Mouse (Mus musculus) CH12.LX (cell line): Measurements from ENCODE around the gene Gm47791. TPM values are rescaled to one million over a fixed set of nuclear protein-coding genes. Genes with fewer than 3 reads are reported as not detected.

Experiments
- DNase-seq: peaks from one replicate; pipeline ENCODE4 v3.0.0-alpha.2; 2013; ENCODE audit errors: extremely low read depth
- H3K27ac ChIP-seq: 2 replicates; pipeline ENCODE4 v1.5.1; 2012; ENCODE audit warnings: low read depth, mild to moderate bottlenecking, control low read depth, moderate library complexity; ENCODE audit not compliant: insufficient read depth
- H3K27me3 ChIP-seq: replicated peaks from 2 replicates; pipeline ENCODE3; 2012; ENCODE audit warnings: inconsistent platforms
- H3K36me3 ChIP-seq, 2 experiments: replicated peaks in 1 of 2; 2 replicates each; pipeline versions ENCODE3 to v1.6.1; 2012; ENCODE audit warnings: inconsistent platforms in 1 of 2, low read length in 1 of 2, mild to moderate bottlenecking in 1 of 2, mixed read lengths in 1 of 2, moderate library complexity in 1 of 2; ENCODE audit not compliant: control insufficient read depth in 1 of 2, insufficient read depth in 1 of 2
- H3K4me1 ChIP-seq, 2 experiments: 2 replicates each; pipeline ENCODE4 v1.6.1; 2012; ENCODE audit warnings: inconsistent platforms in 1 of 2, moderate library complexity in 1 of 2; ENCODE audit not compliant: insufficient read depth in 2 of 2, control insufficient read depth in 1 of 2
- H3K4me2 ChIP-seq: 2 replicates; pipeline ENCODE4 v1.6.1; 2012; ENCODE audit warnings: low read depth, mild to moderate bottlenecking, control low read depth; ENCODE audit not compliant: poor library complexity, insufficient read depth, severe bottlenecking
- H3K4me3 ChIP-seq, 3 experiments: fragments of 150-350 bp in 1 of 3; sonication (generic) in 1 of 3; replicated peaks in 1 of 3; 2 replicates each; pipeline versions ENCODE3 to v1.5.1; 2011 to 2012; ENCODE audit warnings: low read depth in 2 of 3, low read length in 2 of 3, mild to moderate bottlenecking in 2 of 3, moderate library complexity in 2 of 3, control low read depth in 1 of 3, improper control_type of control experiment in 1 of 3, inconsistent platforms in 1 of 3, mixed read lengths in 1 of 3; ENCODE audit not compliant: poor library complexity in 1 of 3
- H3K79me2 ChIP-seq: replicated peaks from 2 replicates; pipeline ENCODE4 v1.6.1; 2012; ENCODE audit warnings: mild to moderate bottlenecking, moderate library complexity; ENCODE audit not compliant: control insufficient read depth, poor library complexity, insufficient read depth, severe bottlenecking; ENCODE audit errors: extremely low read depth
- H3K9ac ChIP-seq: 2 replicates; pipeline ENCODE4 v1.6.1; 2012; ENCODE audit warnings: low read depth, mild to moderate bottlenecking, control low read depth, moderate library complexity; ENCODE audit not compliant: insufficient read depth
- H3K9me3 ChIP-seq: replicated peaks from 2 replicates; pipeline ENCODE3; 2012; ENCODE audit warnings: low read length, inconsistent platforms, mixed read lengths
- BHLHE40 ChIP-seq: IDR thresholded peaks from 2 replicates; pipeline ENCODE4 v1.6.1; 2011; ENCODE audit warnings: mild to moderate bottlenecking, low read depth, low read length, improper control_type of control experiment
- CHD1 ChIP-seq: IDR thresholded peaks from 2 replicates; pipeline ENCODE4 v1.6.1; 2012; ENCODE audit warnings: low read depth, low read length, improper control_type of control experiment, inconsistent platforms
- E2F4 ChIP-seq: IDR thresholded peaks from 2 replicates; pipeline ENCODE4 v1.6.1; 2011; ENCODE audit warnings: low read depth, low read length, improper control_type of control experiment; ENCODE audit not compliant: insufficient replicate concordance
- ETS1 ChIP-seq: conservative IDR thresholded peaks from 2 replicates; pipeline ENCODE4 v1.6.1; 2012; ENCODE audit warnings: low read depth, mild to moderate bottlenecking, inconsistent platforms, low read length, improper control_type of control experiment, moderate library complexity
- HCFC1 ChIP-seq: IDR thresholded peaks from 2 replicates; pipeline ENCODE4 v1.6.1; 2012; ENCODE audit warnings: low read depth, mild to moderate bottlenecking, inconsistent platforms, low read length, improper control_type of control experiment
- JUN ChIP-seq: IDR thresholded peaks from 2 replicates; pipeline ENCODE4 v1.6.1; 2011; ENCODE audit warnings: low read depth, mild to moderate bottlenecking, low read length, improper control_type of control experiment, moderate library complexity; ENCODE audit not compliant: insufficient read depth
- JUND ChIP-seq: conservative IDR thresholded peaks from 2 replicates; pipeline ENCODE4 v1.6.1; 2011; ENCODE audit warnings: low read depth, low read length, improper control_type of control experiment
- MAFK ChIP-seq: IDR thresholded peaks from 2 replicates; pipeline ENCODE4 v1.6.1; 2011; ENCODE audit warnings: low read length, improper control_type of control experiment; ENCODE audit not compliant: insufficient replicate concordance
- MAX ChIP-seq: IDR thresholded peaks from 2 replicates; pipeline ENCODE4 v1.6.1; 2011; ENCODE audit warnings: low read length, improper control_type of control experiment
- MAZ ChIP-seq: IDR thresholded peaks from 2 replicates; pipeline ENCODE4 v1.6.1; 2012; ENCODE audit warnings: low read depth, mild to moderate bottlenecking, inconsistent platforms, low read length, improper control_type of control experiment, moderate library complexity
- MXI1 ChIP-seq: IDR thresholded peaks from 2 replicates; pipeline ENCODE4 v1.6.1; 2011; ENCODE audit warnings: mild to moderate bottlenecking, low read depth, low read length, improper control_type of control experiment
- MYC ChIP-seq: IDR thresholded peaks from 2 replicates; pipeline ENCODE4 v1.6.1; 2011; ENCODE audit warnings: low read depth, mild to moderate bottlenecking, improper control_type of control experiment, low read length
- NELFE ChIP-seq: IDR thresholded peaks from 2 replicates; pipeline ENCODE4 v1.6.1; 2011; ENCODE audit warnings: low read depth, low read length, improper control_type of control experiment
- NRF1 ChIP-seq: IDR thresholded peaks from 2 replicates; pipeline ENCODE4 v1.6.1; 2014; ENCODE audit warnings: low read depth, mild to moderate bottlenecking, inconsistent platforms, low read length, improper control_type of control experiment, moderate library complexity
- POLR2A ChIP-seq: IDR thresholded peaks from 2 replicates; pipeline ENCODE4 v1.6.1; 2011; ENCODE audit warnings: low read depth, mild to moderate bottlenecking, improper control_type of control experiment, low read length
- RCOR1 ChIP-seq: conservative IDR thresholded peaks from 2 replicates; pipeline ENCODE4 v1.6.1; 2012; ENCODE audit warnings: low read depth, mild to moderate bottlenecking, inconsistent platforms, low read length, improper control_type of control experiment
- SMC3 ChIP-seq: IDR thresholded peaks from 2 replicates; pipeline ENCODE4 v1.6.1; 2011; ENCODE audit warnings: low read depth, low read length, improper control_type of control experiment
- USF1 ChIP-seq: IDR thresholded peaks from 2 replicates; pipeline ENCODE4 v1.6.1; 2014; ENCODE audit warnings: low read depth, mild to moderate bottlenecking, inconsistent platforms, low read length, improper control_type of control experiment
- USF2 ChIP-seq: conservative IDR thresholded peaks from 2 replicates; pipeline ENCODE4 v1.6.1; 2011; ENCODE audit warnings: low read depth, low read length, improper control_type of control experiment
- ZC3H11A ChIP-seq: IDR thresholded peaks from 2 replicates; pipeline ENCODE4 v1.6.1; 2012; ENCODE audit warnings: low read depth, mild to moderate bottlenecking, inconsistent platforms, low read length, improper control_type of control experiment
- ZMIZ1 ChIP-seq: IDR thresholded peaks from 2 replicates; pipeline ENCODE4 v1.6.1; 2012; ENCODE audit warnings: low read depth, mild to moderate bottlenecking, inconsistent platforms, low read length, improper control_type of control experiment
- ZNF384 ChIP-seq: IDR thresholded peaks from 2 replicates; pipeline ENCODE4 v1.6.1; 2012; ENCODE audit warnings: low read depth, low read length, improper control_type of control experiment, inconsistent platforms
- dilution Hi-C: fragments of 300-500 bp; cut with MboI; formaldehyde crosslinking; loops from 2 replicates; pipeline ENCODE4 v1.14.3; 2020; ENCODE audit warnings: low sequenced_read_pairs; ENCODE audit not compliant: extremely low pct_unique_long_range_greater_than_20kb, extremely low pct_ligation_motif_present
- in situ Hi-C: fragments of 300-500 bp; cut with MboI; formaldehyde crosslinking; loops from 3 replicates; pipeline ENCODE4 v1.14.3; 2019; ENCODE audit warnings: low sequenced_read_pairs, low pct_ligation_motif_present, low pct_unique_long_range_greater_than_20kb, mixed read lengths
- polyA plus RNA-seq: library from polyadenylated mRNA; unstranded; fragments of >175 nt; gene quantifications from 2 replicates; pipeline ENCODE4 v1.2.1, GENCODE M21; 2012; ENCODE audit warnings: low read depth; ENCODE audit not compliant: insufficient read length
- total RNA-seq, 2 experiments: library from RNA; depleted of rRNA; stranded (reverse); fragments of 300-350 nt in 1 of 2; fragments of >200 nt in 1 of 2; gene quantifications; 2 replicates each; pipeline ENCODE4 v1.2.3; 2012 to 2014

The Gm47791 gene
- total and polyA plus RNA-seq, 3 experiments, result not detected

- TF ChIP-seq ZNF384, result no peak
- TF ChIP-seq MAX, result no peak
- no peak for TF ChIP-seq NRF1
- no peak for TF ChIP-seq RCOR1
- TF ChIP-seq ZC3H11A, result no peak
- no peak for TF ChIP-seq MXI1
- no peak for TF ChIP-seq POLR2A
- no peak for TF ChIP-seq ZMIZ1
- TF ChIP-seq NELFE, result no peak
- no peak for TF ChIP-seq CHD1
- TF ChIP-seq E2F4, result no peak
- TF ChIP-seq USF1, result no peak
- TF ChIP-seq USF2, result no peak
- TF ChIP-seq MYC, result no peak
- no peak for TF ChIP-seq MAFK
- TF ChIP-seq JUN, result no peak
- no peak for TF ChIP-seq JUND
- no peak for TF ChIP-seq ETS1
- TF ChIP-seq SMC3, result no peak
- no peak for TF ChIP-seq MAZ
- H3K27me3 ChIP-seq, result no peaks in the 10 kb centered on the region
- DNase-seq, result no peak
- dilution Hi-C loops (no loop called here), in situ Hi-C loops (loop anchor here (25.0 kb wide), 1 partner anchor 392 kb away; no protein-coding TSS in a partner anchor)
- H3K9ac ChIP-seq, result no peak overlapping the region
- no peak overlapping the region for H3K4me2 ChIP-seq
- H3K36me3 ChIP-seq, result no peaks in the 10 kb centered on the region
- H3K27ac ChIP-seq, result no peak overlapping the region
- no peaks in the 10 kb centered on the region for H3K9me3 ChIP-seq
- H3K4me1 ChIP-seq, result peaks cover 0 to 9% of the 10 kb centered on the region in 2 experiments; a peak in 2 of 4 replicates
- no peaks in the 10 kb centered on the region for H3K79me2 ChIP-seq
- H3K4me3 ChIP-seq, result no peak overlapping the region
These were observed 24.2 kb upstream of the Gm47791 start for GRCm38 (mm10) chr1:82795211-82795610.

- H3K79me2 ChIP-seq, result no peaks in the 10 kb centered on the region
- DNase-seq, result no peak
- dilution Hi-C loops, result no loop called here
- H3K27ac ChIP-seq, result no peak overlapping the region
- H3K4me2 ChIP-seq, result no peak overlapping the region
- no peaks in the 10 kb centered on the region for H3K27me3 ChIP-seq
- H3K36me3 ChIP-seq, result no peaks in the 10 kb centered on the region
- no peaks in the 10 kb centered on the region for H3K9me3 ChIP-seq
- H3K9ac ChIP-seq, result no peak overlapping the region
- no peak overlapping the region for H3K4me3 ChIP-seq
- in situ Hi-C loops, result loop anchor here (25.0 kb wide), 1 partner anchor 393 kb away; no protein-coding TSS in a partner anchor
- H3K4me1 ChIP-seq, result peaks cover 0 to 9% of the 10 kb centered on the region in 2 experiments; a peak in 2 of 4 replicates
- TF ChIP-seq USF2 (no peak), BHLHE40 (no peak), HCFC1 (no peak), JUN (no peak), ZC3H11A (no peak)
These were observed 22.9 kb upstream of the Gm47791 start for GRCm38 (mm10) chr1:82793986-82794385.
